Mouse (Mus musculus) c-Kit-positive CD71-positive TER-119-negative erythroid progenitor cells, embryonic 14.5 days (primary cell): ENCODE measurements around the gene Gm8369.
"Not testable (repeated sequence)": the region's sequence is repeated elsewhere in the genome, so short reads cannot be mapped to it uniquely, and the experiment has no call there.

ENCODE experiments used
- DNase-seq: peaks from one replicate; pipeline ENCODE4 v3.0.0-alpha.2; 2013; ENCODE audit warnings: low read depth

Gm8369 gene

DNA sequence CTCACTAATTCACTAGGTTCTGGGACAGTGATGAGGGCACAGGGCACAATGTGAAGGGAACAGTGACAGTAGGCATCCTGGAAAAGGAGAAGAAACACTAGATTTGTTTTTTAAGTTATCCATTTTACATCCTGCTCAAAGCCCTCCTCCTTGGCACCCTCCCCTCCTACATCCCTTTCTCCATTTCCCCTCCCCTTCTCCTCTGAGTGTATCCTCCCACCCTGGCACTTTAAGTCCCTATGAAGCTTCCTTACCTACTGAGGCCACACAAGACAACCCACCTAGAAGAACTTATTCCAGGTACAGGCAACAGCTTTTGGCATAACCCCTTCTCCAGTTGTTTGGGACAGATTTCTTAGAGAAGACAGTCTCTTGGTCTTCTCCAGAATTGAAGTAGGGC is 30.5 kb downstream of the Gm8369 start, which contains the start of gene Ms4a6b:
Gene Ms4a6b, plus strand, starts transcription at position 267 of the 400 bp plus-strand sequence.
- DNase-seq, result no peak

DNA sequence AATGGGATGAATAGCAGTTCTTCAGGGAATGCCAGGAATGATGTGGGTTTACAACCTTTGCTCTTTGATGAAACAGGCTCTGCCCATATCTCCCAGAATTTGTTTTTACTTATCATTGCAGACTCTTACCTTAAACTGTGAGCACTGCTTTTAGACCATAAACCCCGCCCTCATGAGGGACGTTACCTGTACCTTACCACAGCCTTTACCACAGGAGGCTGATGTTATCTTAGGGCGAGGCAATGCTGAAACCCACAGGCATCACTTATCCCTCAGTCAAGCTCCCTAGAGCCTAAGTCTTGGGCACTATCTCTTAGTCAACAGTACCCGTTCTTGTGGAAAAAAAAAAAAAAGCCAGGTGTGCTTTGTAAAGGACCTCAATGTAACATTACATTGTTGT is 31.1 kb downstream of the Gm8369 start:
- no peak for DNase-seq

DNA sequence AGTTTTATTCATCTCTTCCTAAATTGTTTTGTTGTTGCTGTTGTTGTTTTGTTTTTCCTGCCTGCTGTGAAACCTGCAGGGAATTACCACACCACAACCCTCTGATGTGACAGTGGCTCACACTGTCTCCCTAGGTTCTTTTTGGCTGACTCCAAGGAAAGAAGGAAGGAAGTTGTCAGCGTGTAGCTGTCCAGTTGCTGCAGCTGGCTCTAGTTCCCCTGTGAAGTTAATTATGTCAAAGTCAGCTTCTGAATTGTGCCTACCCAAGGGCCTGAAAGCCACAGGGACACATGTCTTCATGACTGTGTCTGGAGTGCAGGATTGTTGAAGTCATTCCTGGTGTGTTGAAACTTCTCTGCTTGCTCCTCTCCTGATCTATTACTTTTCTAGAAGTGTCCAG is 31.6 kb downstream of the Gm8369 start:
- not testable (repeated sequence) for DNase-seq

DNA sequence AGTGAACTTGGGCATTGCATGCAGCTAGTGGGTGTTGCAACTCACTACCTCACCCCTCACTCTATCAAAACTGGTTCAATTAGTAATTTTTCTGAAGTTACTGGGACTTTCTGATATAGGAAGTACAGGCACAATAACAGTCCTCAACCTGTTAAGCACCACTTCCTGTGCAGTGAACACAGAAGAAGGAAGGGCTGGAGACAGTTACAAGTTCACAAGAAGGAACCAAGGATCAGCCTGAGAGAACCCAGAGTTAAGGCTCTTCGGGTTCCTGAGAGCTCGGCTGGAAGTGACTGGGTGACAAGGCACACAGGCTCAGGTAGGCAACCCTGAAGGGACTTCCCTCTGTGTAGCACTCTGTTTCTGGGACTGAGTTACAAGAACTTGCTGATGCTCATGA is 32.6 kb downstream of the Gm8369 start:
- DNase-seq, result not testable (repeated sequence)

DNA sequence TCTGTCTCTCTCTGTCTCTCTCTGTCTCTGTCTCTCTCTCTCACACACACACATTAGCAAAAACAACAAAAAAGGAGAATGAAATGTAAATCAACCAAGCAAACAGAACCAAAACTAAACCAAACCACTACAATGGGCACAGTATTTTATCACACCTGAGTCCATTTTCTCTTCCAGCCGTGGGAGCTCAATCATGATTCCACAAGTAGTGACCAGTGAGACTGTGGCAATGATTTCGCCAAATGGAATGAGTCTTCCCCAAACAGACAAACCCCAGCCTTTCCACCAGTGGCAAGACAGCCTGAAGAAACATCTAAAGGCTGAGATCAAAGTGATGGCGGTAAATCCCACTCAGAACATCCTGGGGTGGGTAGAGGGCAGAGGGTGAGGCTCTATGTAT is 34.4 kb downstream of the Gm8369 start:
- no peak for DNase-seq

DNA sequence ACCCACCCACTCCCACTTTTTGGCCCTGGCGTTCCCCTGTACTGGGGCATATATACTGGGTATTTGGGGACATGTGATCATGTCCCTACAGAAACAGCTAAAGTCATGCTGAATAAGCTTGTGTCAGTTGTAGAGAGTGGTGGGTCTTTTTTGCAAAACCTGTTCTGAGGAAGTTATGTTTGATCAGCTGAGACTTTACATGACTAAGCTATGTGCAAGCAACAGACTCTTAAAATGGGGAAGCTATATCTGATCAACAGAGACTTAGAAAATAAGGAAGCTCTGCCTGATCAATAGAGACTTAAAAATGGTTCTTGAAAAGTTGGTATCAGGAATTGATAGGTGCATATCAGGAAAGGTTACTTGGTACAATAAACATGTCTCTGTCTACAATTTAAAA is 47.7 kb downstream of the Gm8369 start:
- DNase-seq, result no peak

DNA sequence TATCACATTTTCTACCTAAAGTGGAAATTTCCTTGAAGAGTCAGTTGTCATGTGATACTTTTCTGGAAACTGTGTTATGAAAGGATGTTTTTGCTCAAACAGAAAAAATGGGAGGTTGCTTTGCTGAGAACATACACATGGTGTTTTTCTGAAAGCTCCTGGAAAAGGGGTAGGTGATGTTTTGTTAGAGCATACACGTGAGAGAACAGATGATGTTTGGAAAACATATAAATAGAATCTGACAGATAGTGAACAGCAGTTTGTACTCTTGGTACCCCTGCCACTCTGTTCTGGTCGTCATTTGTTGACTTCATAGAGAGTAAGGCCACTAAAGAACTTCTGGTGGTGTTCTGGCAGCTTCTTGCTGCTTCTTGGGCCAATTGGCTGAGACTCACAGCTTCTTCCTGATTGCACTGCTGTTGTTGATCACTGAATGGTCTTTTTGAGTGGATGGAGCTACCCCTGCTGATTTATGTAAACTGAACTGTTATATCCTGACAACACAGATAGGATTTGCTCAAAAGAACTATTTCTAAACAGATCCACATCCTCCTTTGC is 48.2 kb downstream of the Gm8369 start:
- no peak for DNase-seq

DNA sequence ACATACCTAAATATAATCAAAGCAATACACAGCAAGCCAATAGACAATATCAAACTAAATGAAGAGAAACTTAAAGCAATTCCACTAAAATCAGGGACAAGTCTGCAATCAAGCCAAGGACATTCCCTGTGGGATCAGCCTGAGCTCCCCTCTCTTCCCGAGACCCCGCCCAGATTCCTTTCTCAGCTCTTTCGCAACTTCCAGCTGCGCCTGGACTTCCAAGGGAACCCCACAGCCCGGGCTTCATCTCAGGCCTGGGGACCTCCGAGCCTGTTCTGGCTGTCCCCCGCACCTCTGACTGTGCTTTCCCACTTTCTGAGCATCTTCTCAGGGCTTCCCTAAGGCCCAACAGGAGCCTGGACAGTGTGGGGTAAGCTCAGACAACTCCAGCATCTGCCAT is 50.9 kb downstream of the Gm8369 start, which contains the start of gene Ms4a4d:
Gene Ms4a4d, plus strand, starts transcription at position 209 of the 400 bp plus-strand sequence.
- DNase-seq, result no peak

DNA sequence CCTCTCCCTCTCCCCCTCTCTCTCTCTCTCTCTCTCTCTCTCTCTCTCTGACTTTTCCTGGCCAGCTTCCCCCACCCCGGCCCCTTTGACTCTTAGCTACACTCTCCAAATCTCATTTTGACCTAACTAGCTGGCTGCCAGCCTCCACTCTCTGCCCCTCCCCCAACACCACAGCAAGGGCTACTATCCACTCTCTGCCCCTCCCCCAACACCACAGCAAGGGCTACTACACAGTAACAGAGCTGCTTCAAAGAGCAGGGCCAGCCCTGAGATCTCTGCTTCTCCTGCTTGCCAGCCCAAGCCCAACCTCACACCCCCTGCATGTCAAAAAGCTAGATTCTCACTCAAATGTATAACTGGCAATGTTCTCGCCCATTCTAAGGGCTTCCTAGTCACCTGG is 51.6 kb downstream of the Gm8369 start:
- no peak for DNase-seq

DNA sequence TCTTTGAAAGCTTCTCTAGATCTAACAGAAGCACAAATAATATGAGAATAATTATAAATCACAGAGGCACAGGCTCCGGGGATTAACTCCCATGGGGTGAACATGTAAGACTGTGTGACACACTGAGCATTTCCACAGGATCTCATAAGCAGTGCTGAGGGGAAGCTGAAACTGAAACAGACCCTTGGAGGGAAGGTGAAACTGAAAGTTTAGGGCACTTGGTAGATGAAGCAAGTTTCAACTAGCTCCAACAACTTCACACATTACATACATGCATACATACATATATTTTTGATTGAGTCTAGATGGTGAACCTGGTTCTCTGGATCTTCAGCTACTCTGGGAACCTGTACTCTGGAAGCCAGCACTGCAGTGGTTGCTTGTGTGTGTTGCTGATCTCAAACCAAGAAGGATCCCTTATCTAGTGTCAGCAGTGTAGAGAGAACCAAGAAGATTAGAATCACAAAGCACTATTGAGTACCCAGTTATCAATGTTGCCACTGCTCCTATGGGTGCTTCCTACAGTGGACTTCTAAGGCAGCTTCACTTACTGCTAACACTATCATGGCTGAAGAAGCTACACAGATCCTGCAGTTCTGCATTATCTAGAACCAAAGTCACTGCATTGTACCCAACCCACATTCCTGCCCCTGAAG is 54.6 kb downstream of the Gm8369 start:
- DNase-seq, result not testable (repeated sequence)

DNA sequence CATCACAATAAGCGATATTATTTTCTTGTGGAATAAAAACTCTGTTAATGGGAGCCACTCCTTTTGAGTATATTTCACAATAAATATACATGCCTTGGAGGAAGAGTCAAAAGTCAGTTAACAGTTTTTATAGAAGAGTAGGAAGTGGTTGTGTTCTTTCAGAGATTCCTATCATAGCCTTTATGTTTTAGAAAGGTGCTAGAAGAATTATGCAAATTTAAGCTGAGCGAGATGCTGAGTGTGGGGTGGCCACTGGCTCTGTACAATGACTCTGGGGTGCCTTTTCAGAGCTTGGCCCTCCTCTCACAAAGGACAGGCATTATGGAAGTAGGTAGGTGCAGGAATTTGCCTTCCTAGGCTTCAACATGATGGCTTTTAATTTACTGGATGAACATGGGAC is 58.6 kb downstream of the Gm8369 start:
- DNase-seq, result not testable (repeated sequence)

DNA sequence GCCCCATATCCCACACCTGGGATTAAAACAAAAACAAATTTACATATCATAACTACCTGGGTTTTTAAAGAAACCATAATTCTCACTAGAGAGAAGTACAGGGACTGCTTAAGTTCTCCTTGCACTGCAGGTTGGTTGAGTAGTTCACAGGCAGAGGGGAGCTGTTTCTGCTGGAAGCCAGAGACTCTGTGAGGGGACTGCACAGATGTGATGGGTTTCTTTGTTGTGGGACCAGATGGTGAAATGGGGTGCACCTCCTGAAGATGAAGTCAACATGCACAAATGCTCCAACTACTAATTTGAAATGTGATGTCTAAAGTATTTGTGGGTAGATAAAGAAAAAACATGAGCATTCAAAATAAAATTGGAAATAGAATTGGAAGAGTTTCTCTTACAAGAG is 62.2 kb downstream of the Gm8369 start:
- DNase-seq, result no peak

DNA sequence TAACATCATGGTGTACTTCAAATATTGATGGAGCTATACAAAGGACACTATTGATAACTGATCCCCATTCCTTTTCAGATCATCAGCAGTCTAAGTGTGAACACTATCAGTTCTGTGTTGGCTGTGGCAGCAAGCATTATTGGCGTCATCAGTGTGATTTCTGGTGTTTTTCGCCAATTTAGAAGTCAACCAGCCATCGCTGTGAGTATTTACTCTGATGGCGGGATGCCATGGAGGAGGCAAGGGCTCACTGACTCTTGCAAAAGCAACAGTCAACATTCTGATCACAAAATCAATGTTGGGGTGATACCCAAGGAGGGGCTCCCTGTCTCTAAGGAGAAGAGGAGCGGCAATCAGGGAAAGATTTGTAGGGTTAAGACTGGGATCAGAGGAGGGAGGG is 69.0 kb downstream of the Gm8369 start:
- DNase-seq, result no peak

DNA sequence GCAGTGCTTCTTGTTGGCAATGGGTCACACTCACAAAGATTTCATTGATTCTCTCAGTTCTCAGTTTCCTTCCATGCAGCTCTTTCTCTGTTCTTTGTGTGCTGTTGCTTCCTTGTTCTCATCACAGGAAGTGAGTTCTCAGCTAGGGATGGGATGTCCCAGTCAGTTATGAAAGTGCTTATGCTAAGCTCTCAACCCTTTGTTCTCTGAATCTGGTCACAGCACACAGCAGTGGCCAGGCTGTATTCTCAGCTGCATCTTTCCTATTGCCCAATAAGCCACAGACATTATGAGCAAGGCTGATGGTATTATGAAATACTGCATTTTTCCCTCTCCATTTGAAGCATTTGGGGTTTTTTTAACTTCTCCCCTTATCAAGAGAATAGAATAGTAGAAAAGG is 73.8 kb downstream of the Gm8369 start:
- not testable (repeated sequence) for DNase-seq
